Mouse (Mus musculus): Measurements from ENCODE around the gene Ifi47. TPM values are rescaled to one million over a fixed set of nuclear protein-coding genes. Genes with fewer than 3 reads are reported as not detected.

Gene Ifi47
- total and polyA plus RNA-seq, 3 experiments = 2.3 to 6.2 (median 2.7) TPM

DNA sequence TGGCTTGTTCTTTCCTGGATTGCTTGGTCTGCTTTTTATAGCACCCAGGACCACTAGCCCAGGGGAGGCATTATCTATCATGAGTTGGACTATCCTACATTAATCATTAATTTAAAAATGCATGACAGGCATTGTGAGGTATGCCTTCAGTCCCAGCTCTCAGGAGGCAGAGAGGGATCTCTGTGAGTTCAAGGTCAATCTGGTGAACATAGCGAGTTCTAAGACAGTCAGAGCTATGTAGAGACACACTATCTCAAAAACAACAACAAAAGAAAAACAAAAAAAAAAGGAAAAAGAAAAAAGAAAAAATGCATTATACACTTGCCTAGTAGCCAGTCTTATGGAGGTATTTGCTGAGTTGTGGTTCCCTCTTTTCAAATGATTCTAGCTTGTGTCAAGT is 8.0 kb downstream of the Ifi47 start:
- Histone ChIP-seq H3K27ac (ENCODE audit: insufficient read depth, low read depth) (no peak overlapping the region), H3K9ac (ENCODE audit: insufficient read depth, low read depth) (no peak overlapping the region), H3K36me3 (replicated peaks in 1 of 2; ENCODE audit: control insufficient read depth in 1 of 2, insufficient read depth in 1 of 2, low read length in 1 of 2) (no peaks in the 10 kb centered on the region), H3K9me3 (replicated peaks; ENCODE audit: low read length) (no peaks in the 10 kb centered on the region), H3K27me3 (replicated peaks) (no peaks in the 10 kb centered on the region), H3K79me2 (replicated peaks; ENCODE audit: control insufficient read depth, extremely low read depth, insufficient read depth, poor library complexity, severe bottlenecking) (no peaks in the 10 kb centered on the region), H3K4me3 (replicated peaks in 1 of 3; ENCODE audit: low read depth in 2 of 3, low read length in 2 of 3, poor library complexity in 1 of 3) (no peak overlapping the region), H3K4me1 (ENCODE audit: control insufficient read depth in 1 of 2, insufficient read depth in 2 of 2) (peaks cover 5 to 67% of the 10 kb centered on the region in 2 experiments), H3K4me2 (ENCODE audit: insufficient read depth, low read depth, poor library complexity, severe bottlenecking) (no peak overlapping the region)
- no peak for DNase-seq (ENCODE audit: extremely low read depth)
- in situ Hi-C loops (cut with MboI; ENCODE audit: low pct_ligation_motif_present, low pct_unique_long_range_greater_than_20kb, low sequenced_read_pairs) (no loop called here), dilution Hi-C loops (cut with MboI; ENCODE audit: extremely low pct_ligation_motif_present, extremely low pct_unique_long_range_greater_than_20kb, low sequenced_read_pairs) (no loop called here)
- no peak for TF ChIP-seq NELFE (IDR thresholded peaks at IDR 0.05; ENCODE audit: low read depth, low read length)
- no peak for TF ChIP-seq PAX5 (IDR thresholded peaks at IDR 0.05; ENCODE audit: low read length)
- no peak for TF ChIP-seq IRF4 (IDR thresholded peaks at IDR 0.05; ENCODE audit: low read depth, low read length)
- no peak for TF ChIP-seq KAT2A (IDR thresholded peaks at IDR 0.05; ENCODE audit: insufficient replicate concordance, low read length)
- no peak for TF ChIP-seq SMC3 (IDR thresholded peaks at IDR 0.05; ENCODE audit: low read depth, low read length)
- TF ChIP-seq RCOR1 (conservative IDR thresholded peaks at IDR 0.05; ENCODE audit: low read depth, low read length) = no peak
- no peak for TF ChIP-seq MAFK (IDR thresholded peaks at IDR 0.05; ENCODE audit: insufficient replicate concordance, low read length)
- TF ChIP-seq MAZ (IDR thresholded peaks at IDR 0.05; ENCODE audit: low read depth, low read length) = no peak
- TF ChIP-seq UBTF (IDR thresholded peaks at IDR 0.05; ENCODE audit: low read depth, low read length) = no peak
- TF ChIP-seq HCFC1 (IDR thresholded peaks at IDR 0.05; ENCODE audit: low read depth, low read length) = no peak
- no peak for TF ChIP-seq JUND (conservative IDR thresholded peaks at IDR 0.05; ENCODE audit: low read depth, low read length)
- TF ChIP-seq GABPA (IDR thresholded peaks at IDR 0.05; ENCODE audit: insufficient replicate concordance, low read depth, low read length) = no peak
- TF ChIP-seq USF1 (IDR thresholded peaks at IDR 0.05; ENCODE audit: low read depth, low read length) = no peak
- no peak for TF ChIP-seq CTCF (conservative IDR thresholded peaks at IDR 0.05 in 1 of 2, IDR thresholded peaks at IDR 0.05 in 1 of 2; ENCODE audit: low read depth in 2 of 2, low read length in 2 of 2)
- no peak for TF ChIP-seq TBP (conservative IDR thresholded peaks at IDR 0.05; ENCODE audit: low read depth, low read length)

DNA sequence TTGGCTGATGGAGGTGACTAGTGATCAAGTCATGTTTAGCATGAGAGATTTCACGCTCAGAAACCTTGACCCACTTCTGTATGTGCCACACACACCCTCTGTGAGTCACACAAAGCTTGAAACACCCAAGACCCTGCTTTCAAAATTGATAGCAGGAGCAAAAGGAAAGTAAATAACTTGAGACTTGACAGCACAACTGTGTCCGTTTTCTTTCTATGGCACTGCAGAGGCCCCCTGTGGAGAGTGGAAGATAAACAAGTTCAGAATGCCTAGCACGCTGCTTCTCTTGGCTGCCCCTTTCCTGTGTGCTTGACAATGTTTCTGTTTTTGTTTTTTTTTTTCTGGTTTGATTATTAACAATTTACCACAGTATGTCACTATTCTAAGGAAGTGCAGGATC is 8.5 kb downstream of the Ifi47 start:
- TF ChIP-seq NRF1 (IDR thresholded peaks at IDR 0.05; ENCODE audit: low read depth, low read length) = no peak
- peak; percentile 82 for TF ChIP-seq RAD21 (IDR thresholded peaks at IDR 0.05; ENCODE audit: low read depth, low read length)
- no peak for TF ChIP-seq KAT2A (IDR thresholded peaks at IDR 0.05; ENCODE audit: insufficient replicate concordance, low read length)
- TF ChIP-seq USF1 (IDR thresholded peaks at IDR 0.05; ENCODE audit: low read depth, low read length) = no peak
- 0 out of 2 replicates have a peak, but pooled peaks have one; percentile 51 for TF ChIP-seq SIN3A (IDR thresholded peaks at IDR 0.05; ENCODE audit: low read length)
- no peak for TF ChIP-seq CHD1 (IDR thresholded peaks at IDR 0.05; ENCODE audit: low read depth, low read length)
- peak; percentile 85 for TF ChIP-seq SMC3 (IDR thresholded peaks at IDR 0.05; ENCODE audit: low read depth, low read length)
- no peak for TF ChIP-seq TBP (conservative IDR thresholded peaks at IDR 0.05; ENCODE audit: low read depth, low read length)
- no peak for TF ChIP-seq NELFE (IDR thresholded peaks at IDR 0.05; ENCODE audit: low read depth, low read length)
- peak in 1 of 2 experiments; percentile 82; a peak in 2 of 4 replicates for TF ChIP-seq CTCF (conservative IDR thresholded peaks at IDR 0.05 in 1 of 2, IDR thresholded peaks at IDR 0.05 in 1 of 2; ENCODE audit: low read depth in 2 of 2, low read length in 2 of 2)
- 0 out of 2 replicates have a peak, but pooled peaks have one; percentile 20 for TF ChIP-seq MAX (IDR thresholded peaks at IDR 0.05; ENCODE audit: low read length)
- TF ChIP-seq MXI1 (IDR thresholded peaks at IDR 0.05; ENCODE audit: low read depth, low read length) = no peak
- no peak for TF ChIP-seq ZMIZ1 (IDR thresholded peaks at IDR 0.05; ENCODE audit: low read depth, low read length)
- peak; percentile 34; the same call in 1 of the 2 replicates for TF ChIP-seq ELF1 (IDR thresholded peaks at IDR 0.05; ENCODE audit: low read depth, low read length)
- peak; percentile 80 for TF ChIP-seq ZC3H11A (IDR thresholded peaks at IDR 0.05; ENCODE audit: low read depth, low read length)
- DNase-seq (ENCODE audit: extremely low read depth) = no peak

More for the DNA sequence above, 8.5 kb downstream of the Ifi47 start:
- in situ Hi-C loops (cut with MboI; ENCODE audit: low pct_ligation_motif_present, low pct_unique_long_range_greater_than_20kb, low sequenced_read_pairs) = no loop called here
- Histone ChIP-seq H3K79me2 (replicated peaks; ENCODE audit: control insufficient read depth, extremely low read depth, insufficient read depth, poor library complexity, severe bottlenecking) (no peaks in the 10 kb centered on the region; the same call in 1 of the 2 replicates), H3K9ac (ENCODE audit: insufficient read depth, low read depth) (no peak overlapping the region), H3K4me1 (ENCODE audit: control insufficient read depth in 1 of 2, insufficient read depth in 2 of 2) (peaks cover 5 to 67% of the 10 kb centered on the region in 2 experiments), H3K4me2 (ENCODE audit: insufficient read depth, low read depth, poor library complexity, severe bottlenecking) (0 out of 2 replicates have a peak overlapping the region, but pooled peaks have one; percentile 2), H3K27me3 (replicated peaks) (no peaks in the 10 kb centered on the region), H3K27ac (ENCODE audit: insufficient read depth, low read depth) (no peak overlapping the region), H3K4me3 (replicated peaks in 1 of 3; ENCODE audit: low read depth in 2 of 3, low read length in 2 of 3, poor library complexity in 1 of 3) (no peak overlapping the region), H3K36me3 (replicated peaks in 1 of 2; ENCODE audit: control insufficient read depth in 1 of 2, insufficient read depth in 1 of 2, low read length in 1 of 2) (no peaks in the 10 kb centered on the region), H3K9me3 (replicated peaks; ENCODE audit: low read length) (no peaks in the 10 kb centered on the region)
- dilution Hi-C loops (cut with MboI; ENCODE audit: extremely low pct_ligation_motif_present, extremely low pct_unique_long_range_greater_than_20kb, low sequenced_read_pairs) = no loop called here

Measured in CH12.LX (cell line).